Mouse (Mus musculus) heart, postnatal 25 days (tissue): ENCODE results near the gene Ribc2. TPM values are rescaled to one million over a fixed set of nuclear protein-coding genes. Genes with fewer than 3 reads are reported as not detected.

Experiments used
- DNase-seq: peaks from one replicate; pipeline ENCODE4 v3.0.0; 2022; ENCODE audit warnings: low spot score
- intact Hi-C: fragments of 180-260 bp; cut with DNase I; formaldehyde crosslinking; loops from one replicate; pipeline ENCODE4 v1.15.1; 2025
- total RNA-seq, 2 experiments: library from RNA; stranded (reverse); gene quantifications; 2 replicates each; pipeline ENCODE4 v1.2.3; 2021

Ribc2 gene
- total RNA-seq, 2 experiments from 2014 or later: not detected

- intact Hi-C loops: no loop called here
- no peak for DNase-seq
Observed at GRCm38 (mm10) chr15:85177576-85177975, 45.7 kb downstream of the Ribc2 start.

GRCm38 (mm10) chr15:85178172-85178571, 46.3 kb downstream of the Ribc2 start:
- intact Hi-C loops: no loop called here
- DNase-seq: no peak

- no peak for DNase-seq
- intact Hi-C loops: no loop called here
Observed at GRCm38 (mm10) chr15:85179528-85180180, 47.8 kb downstream of the Ribc2 start.

GRCm38 (mm10) chr15:85180368-85180767, 48.5 kb downstream of the Ribc2 start:
- intact Hi-C loops: no loop called here
- DNase-seq: no peak

- no peak for DNase-seq
- intact Hi-C loops: no loop called here
Observed at GRCm38 (mm10) chr15:85182063-85182462, 50.2 kb downstream of the Ribc2 start.

- intact Hi-C loops: no loop called here
- DNase-seq: no peak
Observed at GRCm38 (mm10) chr15:85186916-85187315, 55.0 kb downstream of the Ribc2 start.

- intact Hi-C loops: no loop called here
- DNase-seq: no peak
Observed at GRCm38 (mm10) chr15:85188167-85188778, 56.4 kb downstream of the Ribc2 start.

Other genes with a start within 250 kb of the Ribc2 start
- under 1 TPM; 0.22 to 0.23 TPM for gene Gm29666, start 212.0 kb upstream of the Ribc2 start, total RNA-seq
- 10 to 100 TPM; 14.6 to 17.5 TPM for gene Nup50, start 208.7 kb upstream of the Ribc2 start, total RNA-seq
- 10 to 100 TPM; 20.5 to 21.3 TPM for gene 5031439G07Rik, start 143.5 kb upstream of the Ribc2 start, total RNA-seq
- gene Upk3a, start 114.9 kb upstream of the Ribc2 start, total RNA-seq: not detected
- 1 to 10 TPM; 5.8 to 6.4 TPM for gene Fam118a, start 103.1 kb upstream of the Ribc2 start, total RNA-seq
- gene Smc1b, start 114 bp upstream of the Ribc2 start, total RNA-seq: not detected
- 10 to 100 TPM; 94.1 to 94.2 TPM for gene Fbln1, start 73.9 kb downstream of the Ribc2 start, total RNA-seq
- gene Atxn10, start 204.2 kb downstream of the Ribc2 start, total RNA-seq: 10 to 100 TPM; 73.8 to 84.8 TPM